Mouse (Mus musculus): ENCODE results near the gene Vpreb2. TPM values are rescaled to one million over a fixed set of nuclear protein-coding genes. Genes with fewer than 3 reads are reported as not detected.
"Not testable (repeated sequence)": the region's sequence is repeated elsewhere in the genome, so short reads cannot be mapped to it uniquely, and the experiment has no call there.

The Vpreb2 gene
- polyA plus RNA-seq, 1 experiment from 2014 or later = not detected

DNA sequence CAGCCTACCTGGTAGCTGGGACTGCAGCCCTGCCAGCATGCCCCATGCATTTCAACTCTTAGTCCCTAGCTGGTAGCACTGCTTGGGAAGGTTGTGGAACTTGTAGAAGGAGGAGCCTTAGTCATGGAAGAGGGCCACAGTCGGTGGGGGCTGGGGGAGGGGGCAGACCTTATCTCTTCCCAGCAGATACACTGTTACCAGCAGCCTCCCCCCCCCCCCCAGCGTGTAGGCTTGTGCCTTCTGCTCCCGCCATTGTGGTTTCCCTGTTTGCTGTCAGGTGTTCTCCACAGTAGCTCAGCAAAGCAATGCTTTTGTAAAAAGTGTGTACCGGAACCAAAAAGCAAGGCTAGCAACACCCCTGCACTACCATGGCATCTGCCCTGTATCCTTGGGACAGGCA is 28.6 kb upstream of the Vpreb2 start:
- no peak for ATAC-seq (ENCODE audit: low FRiP score, low read depth)
- no peaks in the 10 kb centered on the region for H3K36me3 ChIP-seq
- no peak overlapping the region for H3K4me3 ChIP-seq
- no peaks in the 10 kb centered on the region for H3K27me3 ChIP-seq (replicated peaks)
- H3K9me3 ChIP-seq = no peaks in the 10 kb centered on the region
- peaks cover 3% of the 10 kb centered on the region; the same call in 1 of the 2 replicates for H3K4me1 ChIP-seq
- H3K4me2 ChIP-seq (replicated peaks) = no peak overlapping the region
- H3K27ac ChIP-seq = no peak overlapping the region
- no peak overlapping the region for H3K9ac ChIP-seq
- 94% methylated on average over 3 of the region's 4 CpGs for WGBS

GRCm38 (mm10) chr16:17956052-17956638 is 24.1 kb upstream of the Vpreb2 start:
- WGBS = 95% methylated on average over 17 of the region's 17 CpGs
- not testable (repeated sequence) for H3K9ac ChIP-seq; ATAC-seq (ENCODE audit: low FRiP score, low read depth); H3K27me3 ChIP-seq (replicated peaks); H3K4me1 ChIP-seq; H3K27ac ChIP-seq; H3K9me3 ChIP-seq; H3K4me2 ChIP-seq (replicated peaks); H3K36me3 ChIP-seq; H3K4me3 ChIP-seq

DNA sequence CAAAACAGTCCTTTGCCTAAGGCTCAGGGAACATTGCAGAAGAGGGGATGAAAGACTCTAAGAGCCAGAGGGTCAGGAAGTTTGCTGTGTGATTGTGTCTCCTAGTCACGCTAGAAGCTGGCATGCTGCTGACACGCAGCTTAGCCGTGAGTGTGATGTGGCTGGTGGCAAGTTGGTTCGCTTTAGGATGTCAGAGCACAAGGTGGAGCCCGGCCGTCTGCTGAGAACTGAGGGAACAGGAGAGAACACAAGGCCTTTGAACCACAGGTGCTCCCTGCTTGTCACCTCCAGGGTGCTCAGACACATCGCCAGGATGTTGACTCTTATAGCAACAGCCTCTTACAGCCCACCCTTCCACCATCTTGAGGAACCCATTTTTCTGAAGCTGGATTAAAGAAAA is 18.1 kb upstream of the Vpreb2 start:
- no peaks in the 10 kb centered on the region for H3K36me3 ChIP-seq
- ATAC-seq (ENCODE audit: low FRiP score, low read depth) = no peak
- H3K27ac ChIP-seq = no peak overlapping the region
- 85% methylated on average over 7 of the region's 7 CpGs for WGBS
- no peak overlapping the region for H3K9ac ChIP-seq
- no peaks in the 10 kb centered on the region for H3K4me1 ChIP-seq
- H3K4me2 ChIP-seq (replicated peaks) = no peak overlapping the region
- no peaks in the 10 kb centered on the region for H3K27me3 ChIP-seq (replicated peaks)
- no peak overlapping the region for H3K4me3 ChIP-seq
- no peaks in the 10 kb centered on the region for H3K9me3 ChIP-seq

GRCm38 (mm10) chr16:17971853-17972252 is 8.4 kb upstream of the Vpreb2 start:
- Histone ChIP-seq H3K9me3 (no peaks in the 10 kb centered on the region), H3K9ac (no peak overlapping the region), H3K27me3 (replicated peaks) (no peaks in the 10 kb centered on the region), H3K4me2 (replicated peaks) (no peak overlapping the region), H3K36me3 (no peaks in the 10 kb centered on the region), H3K27ac (no peak overlapping the region), H3K4me3 (no peak overlapping the region), H3K4me1 (no peaks in the 10 kb centered on the region)
- ATAC-seq (ENCODE audit: low FRiP score, low read depth) = no peak
- WGBS = 72% methylated on average over 5 of the region's 5 CpGs

GRCm38 (mm10) chr16:17977840-17978239 is 2.4 kb upstream of the Vpreb2 start:
- not testable (repeated sequence) for H3K36me3 ChIP-seq; H3K27ac ChIP-seq; H3K27me3 ChIP-seq (replicated peaks); H3K9me3 ChIP-seq; H3K9ac ChIP-seq; ATAC-seq (ENCODE audit: low FRiP score, low read depth); H3K4me1 ChIP-seq; H3K4me3 ChIP-seq; H3K4me2 ChIP-seq (replicated peaks)
- 74% methylated on average over 7 of the region's 7 CpGs for WGBS

DNA sequence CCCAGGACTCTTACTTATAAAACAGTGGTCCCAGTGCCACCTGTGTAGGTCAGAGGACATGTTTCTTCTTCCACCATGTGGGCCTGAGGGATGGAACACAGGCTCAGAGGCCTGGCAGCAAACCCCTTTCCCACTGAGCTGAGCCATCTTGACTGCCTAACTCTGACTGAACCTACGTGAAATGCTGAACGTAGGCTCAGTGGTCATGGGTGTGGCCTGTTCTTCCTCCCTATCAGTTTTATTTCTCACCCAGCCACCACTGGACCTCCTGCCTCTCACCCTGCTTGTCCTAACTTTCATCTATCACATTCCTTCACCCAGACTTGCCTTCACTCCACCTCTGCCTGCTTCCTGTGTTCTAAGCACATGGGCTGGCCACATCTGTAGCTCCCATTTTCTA is 3.0 kb downstream of the Vpreb2 start:
- Histone ChIP-seq H3K4me2 (replicated peaks) (no peak overlapping the region), H3K4me3 (no peak overlapping the region), H3K4me1 (no peaks in the 10 kb centered on the region), H3K27me3 (replicated peaks) (no peaks in the 10 kb centered on the region), H3K9ac (no peak overlapping the region), H3K9me3 (no peaks in the 10 kb centered on the region), H3K27ac (no peak overlapping the region), H3K36me3 (no peaks in the 10 kb centered on the region)
- no peak for ATAC-seq (ENCODE audit: low FRiP score, low read depth)
- 92% methylated on average over 2 of the region's 2 CpGs for WGBS

DNA sequence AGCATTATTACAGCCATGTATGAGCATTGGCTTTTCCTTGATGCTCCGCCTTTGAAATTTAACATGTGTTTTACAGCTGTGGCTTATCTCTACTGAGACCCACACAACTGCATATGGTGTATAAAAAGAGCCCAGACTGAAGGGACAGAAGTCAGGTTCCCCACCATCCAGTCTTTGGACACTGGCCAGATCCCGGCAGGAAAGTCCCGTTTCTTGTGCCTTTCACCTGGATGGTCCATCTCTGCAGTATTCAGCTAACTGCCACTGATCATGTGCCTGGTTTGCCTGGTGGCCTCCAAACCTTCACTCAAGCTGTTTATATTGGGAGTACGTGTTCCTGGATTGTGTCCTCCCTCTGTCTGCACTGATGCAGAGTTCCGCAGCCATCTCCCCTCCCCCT is 4.0 kb downstream of the Vpreb2 start:
- no peaks in the 10 kb centered on the region for H3K27me3 ChIP-seq (replicated peaks)
- H3K9ac ChIP-seq = no peak overlapping the region
- 79% methylated on average over 5 of the region's 5 CpGs for WGBS
- H3K27ac ChIP-seq = no peak overlapping the region
- H3K4me2 ChIP-seq (replicated peaks) = no peak overlapping the region
- no peak for ATAC-seq (ENCODE audit: low FRiP score, low read depth)
- no peaks in the 10 kb centered on the region for H3K9me3 ChIP-seq
- no peaks in the 10 kb centered on the region for H3K4me1 ChIP-seq
- H3K4me3 ChIP-seq = no peak overlapping the region
- H3K36me3 ChIP-seq = no peaks in the 10 kb centered on the region

DNA sequence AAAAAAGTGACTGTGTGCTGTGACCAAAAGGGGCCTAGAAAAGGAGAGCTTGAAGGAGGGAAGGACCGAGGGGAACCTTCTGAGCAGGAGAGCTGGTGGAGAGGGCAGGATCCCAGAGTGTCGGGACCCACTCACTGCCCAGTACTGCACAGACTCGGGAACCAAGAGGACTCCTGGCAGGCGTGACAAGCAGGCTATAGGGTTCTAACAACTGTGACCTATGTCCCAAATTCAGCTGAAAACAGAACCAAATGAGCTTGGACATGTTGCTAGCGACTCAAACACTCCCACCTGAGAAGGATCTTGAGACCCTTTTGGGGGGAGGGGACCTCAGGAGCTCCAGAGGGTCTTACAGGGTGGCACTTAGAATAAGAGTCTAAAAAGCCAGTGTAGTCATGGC is 4.8 kb downstream of the Vpreb2 start:
- Histone ChIP-seq H3K27me3 (replicated peaks) (no peaks in the 10 kb centered on the region), H3K9ac (no peak overlapping the region), H3K9me3 (0 out of 2 replicates have a peak, but pooled peaks cover 4% of the 10 kb centered on the region), H3K4me1 (no peaks in the 10 kb centered on the region), H3K4me3 (no peak overlapping the region), H3K27ac (no peak overlapping the region), H3K36me3 (no peaks in the 10 kb centered on the region), H3K4me2 (replicated peaks) (no peak overlapping the region)
- 68% methylated on average over 5 of the region's 5 CpGs for WGBS
- ATAC-seq (ENCODE audit: low FRiP score, low read depth) = no peak

- H3K4me3 ChIP-seq = no peak overlapping the region
- peaks cover 13% of the 10 kb centered on the region; the same call in 1 of the 2 replicates for H3K9me3 ChIP-seq
- H3K4me2 ChIP-seq (replicated peaks) = no peak overlapping the region
- H3K27ac ChIP-seq = no peak overlapping the region
- H3K4me1 ChIP-seq = no peaks in the 10 kb centered on the region
- H3K27me3 ChIP-seq (replicated peaks) = no peaks in the 10 kb centered on the region
- no peak for ATAC-seq (ENCODE audit: low FRiP score, low read depth)
- 66% methylated on average over 10 of the region's 10 CpGs for WGBS
- H3K36me3 ChIP-seq = no peaks in the 10 kb centered on the region
- H3K9ac ChIP-seq = no peak overlapping the region
Observed at GRCm38 (mm10) chr16:17986456-17987132, 6.4 kb downstream of the Vpreb2 start.

DNA sequence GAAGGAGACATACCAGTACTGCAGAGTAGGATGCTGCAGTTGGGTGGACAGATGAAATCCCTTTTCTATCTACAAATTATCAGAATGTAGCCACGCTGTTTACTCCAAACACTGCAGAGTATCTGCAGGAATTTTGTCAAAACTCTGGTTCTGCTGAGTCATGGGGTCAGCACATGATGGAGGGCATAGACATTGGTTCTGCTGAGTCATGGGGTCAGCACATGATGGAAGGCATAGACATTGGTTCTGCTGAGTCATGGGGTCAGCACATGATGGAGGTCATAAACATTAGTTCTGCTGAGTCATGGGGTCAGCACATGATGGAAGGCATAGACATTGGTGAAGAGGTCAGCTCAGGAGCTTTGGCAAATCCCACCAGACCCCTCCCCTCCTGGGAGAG is 7.5 kb downstream of the Vpreb2 start:
- WGBS = 91% methylated on average over 1 of the region's 1 CpGs
- ATAC-seq (ENCODE audit: low FRiP score, low read depth) = no peak
- Histone ChIP-seq H3K27me3 (replicated peaks) (no peaks in the 10 kb centered on the region), H3K4me2 (replicated peaks) (no peak overlapping the region), H3K4me1 (no peaks in the 10 kb centered on the region), H3K4me3 (no peak overlapping the region), H3K9me3 (peaks cover 17% of the 10 kb centered on the region; the same call in 1 of the 2 replicates), H3K36me3 (no peaks in the 10 kb centered on the region), H3K9ac (no peak overlapping the region), H3K27ac (no peak overlapping the region)

DNA sequence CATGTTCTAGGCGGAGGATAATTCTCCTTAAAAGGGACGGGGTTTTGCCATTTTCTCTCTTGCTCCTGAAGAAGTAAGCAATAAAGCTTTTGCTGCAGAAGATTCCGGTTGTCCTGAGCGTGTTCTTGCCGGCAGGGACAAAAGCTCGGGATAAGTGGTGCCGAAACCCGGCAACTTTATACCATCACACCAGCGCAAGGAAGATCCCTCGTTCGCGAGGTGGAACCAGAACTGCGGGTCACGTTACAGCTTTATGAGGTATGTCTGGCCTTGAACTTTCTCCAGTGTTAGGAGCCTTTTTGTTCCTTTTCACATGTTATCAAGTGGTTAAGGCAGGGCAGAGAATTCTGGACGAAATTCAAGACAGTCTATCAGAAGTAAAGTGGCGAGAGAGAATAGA is 12.1 kb downstream of the Vpreb2 start:
- ATAC-seq (ENCODE audit: low FRiP score, low read depth); H3K27me3 ChIP-seq (replicated peaks); H3K4me3 ChIP-seq; H3K4me1 ChIP-seq; H3K27ac ChIP-seq; H3K4me2 ChIP-seq (replicated peaks); H3K9ac ChIP-seq; H3K36me3 ChIP-seq: not testable (repeated sequence)
- WGBS = 95% methylated on average over 16 of the region's 16 CpGs
- H3K9me3 ChIP-seq = peaks cover 17% of the 10 kb centered on the region; the same call in 1 of the 2 replicates

GRCm38 (mm10) chr16:17999668-18000067 is 19.4 kb downstream of the Vpreb2 start:
- H3K9ac ChIP-seq = no peak overlapping the region
- no peak overlapping the region for H3K4me3 ChIP-seq
- WGBS = 88% methylated on average over 5 of the region's 5 CpGs
- no peak for ATAC-seq (ENCODE audit: low FRiP score, low read depth)
- H3K4me1 ChIP-seq = no peaks in the 10 kb centered on the region
- H3K27ac ChIP-seq = no peak overlapping the region
- H3K27me3 ChIP-seq (replicated peaks) = no peaks in the 10 kb centered on the region
- no peak overlapping the region for H3K4me2 ChIP-seq (replicated peaks)
- H3K9me3 ChIP-seq = no peaks in the 10 kb centered on the region
- no peaks in the 10 kb centered on the region for H3K36me3 ChIP-seq

DNA sequence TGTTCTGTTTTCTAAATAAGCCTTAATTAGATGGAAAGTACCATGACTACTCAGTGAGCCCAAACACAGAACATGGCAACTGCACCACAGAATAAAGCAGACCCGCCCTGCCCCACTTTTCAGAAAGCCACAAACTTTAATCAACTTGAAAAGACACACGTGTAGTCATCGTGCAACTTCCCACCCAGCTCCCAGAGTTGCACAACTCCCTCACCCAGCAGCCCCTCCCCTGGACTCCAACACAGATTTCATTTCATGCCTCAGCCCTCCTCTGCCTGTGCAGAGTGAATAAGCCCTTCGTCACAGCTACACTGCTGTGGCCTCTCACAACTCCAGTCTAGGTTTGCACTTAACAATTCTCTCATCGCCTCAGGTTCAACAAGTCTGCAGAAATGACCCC is 24.4 kb downstream of the Vpreb2 start:
- Histone ChIP-seq H3K4me2 (replicated peaks) (no peak overlapping the region), H3K9me3 (no peaks in the 10 kb centered on the region), H3K4me1 (no peaks in the 10 kb centered on the region), H3K27ac (no peak overlapping the region), H3K4me3 (no peak overlapping the region), H3K27me3 (replicated peaks) (no peaks in the 10 kb centered on the region), H3K36me3 (no peaks in the 10 kb centered on the region), H3K9ac (no peak overlapping the region)
- ATAC-seq (ENCODE audit: low FRiP score, low read depth) = no peak
- 70% methylated on average over 5 of the region's 5 CpGs for WGBS

All from neural tube, embryonic 12.5 days (tissue).